Mouse (Mus musculus) kidney, adult 2 months (tissue): ENCODE results near the gene Gm10037. TPM values are rescaled to one million over a fixed set of nuclear protein-coding genes. Genes with fewer than 3 reads are reported as not detected.
"Not testable (repeated sequence)": the region's sequence is repeated elsewhere in the genome, so short reads cannot be mapped to it uniquely, and the experiment has no call there.

Source experiments
- DNase-seq: peaks from one replicate; pipeline ENCODE4 v3.0.0; 2021
- H3K27ac ChIP-seq: fragments of 200-500 bp; 2 replicates; pipeline ENCODE4 v1.5.1; 2012; ENCODE audit warnings: low read depth, low read length, control low read depth, inconsistent platforms; ENCODE audit not compliant: insufficient read depth
- H3K27me3 ChIP-seq: fragments of 200-500 bp; replicated peaks from 2 replicates; pipeline ENCODE4 v1.6.1; 2012; ENCODE audit warnings: mild to moderate bottlenecking, moderate library complexity, low read length, inconsistent platforms; ENCODE audit not compliant: control insufficient read depth, insufficient read depth
- H3K36me3 ChIP-seq: fragments of 200-500 bp; 2 replicates; pipeline ENCODE4 v1.6.1; 2012; ENCODE audit warnings: mild to moderate bottlenecking, moderate library complexity, low read length, inconsistent platforms; ENCODE audit not compliant: control insufficient read depth, insufficient read depth
- H3K4me1 ChIP-seq: fragments of 200-500 bp; 2 replicates; pipeline ENCODE4 v1.6.1; 2011; ENCODE audit warnings: low read length; ENCODE audit not compliant: control insufficient read depth, insufficient read depth
- H3K4me3 ChIP-seq: fragments of 200-500 bp; 2 replicates; pipeline ENCODE4 v1.5.1; 2011; ENCODE audit warnings: mild to moderate bottlenecking, low read depth, low read length, control low read depth; ENCODE audit not compliant: insufficient read depth
- CTCF ChIP-seq: fragments of 200-500 bp; conservative IDR thresholded peaks from 2 replicates; pipeline ENCODE4 v1.5.1; 2011; ENCODE audit warnings: low read depth, mild to moderate bottlenecking, control low read depth, low read length, moderate library complexity, mixed read lengths; ENCODE audit not compliant: insufficient read depth, insufficient read length
- POLR2A ChIP-seq: fragments of 200-500 bp; IDR thresholded peaks from one replicate; pipeline ENCODE4 v1.6.1; 2011; ENCODE audit warnings: low read depth, low read length, control low read depth
- WGBS: fragments of 180-500 bp; shearing (Covaris S2); methylation state at CpG from one replicate; pipeline ENCODE4 v1.1.7; 2018; 5-methylcytosine and 5-hydroxymethylcytosine counted together
- polyA plus RNA-seq: library from polyadenylated mRNA; depleted of rRNA; stranded (reverse); fragments of >200 nt; gene quantifications from 2 replicates; pipeline ENCODE4 v1.2.3, GENCODE M21; 2012

Gene Gm10037
- polyA plus RNA-seq, 1 experiment: 1.9 TPM

- no peak for TF ChIP-seq POLR2A
- TF ChIP-seq CTCF: no peak
- WGBS: 88% methylated on average over 2 of the region's 2 CpGs
- Histone ChIP-seq H3K27me3 (no peaks in the 10 kb centered on the region), H3K4me3 (no peak overlapping the region), H3K4me1 (no peaks in the 10 kb centered on the region), H3K27ac (no peak overlapping the region), H3K36me3 (no peaks in the 10 kb centered on the region)
- no peak for DNase-seq
Measured at GRCm38 (mm10) chr13:67853983-67854382, 23.1 kb downstream of the Gm10037 start.

- Histone ChIP-seq H3K36me3 (no peaks in the 10 kb centered on the region), H3K4me3 (no peak overlapping the region), H3K27ac (no peak overlapping the region), H3K4me1 (no peaks in the 10 kb centered on the region), H3K27me3 (no peaks in the 10 kb centered on the region)
- TF ChIP-seq CTCF: no peak
- TF ChIP-seq POLR2A: no peak
- DNase-seq: no peak
- 17% methylated on average over 1 of the region's 1 CpGs for WGBS
Measured at GRCm38 (mm10) chr13:67857317-67857716, 26.4 kb downstream of the Gm10037 start.

DNA sequence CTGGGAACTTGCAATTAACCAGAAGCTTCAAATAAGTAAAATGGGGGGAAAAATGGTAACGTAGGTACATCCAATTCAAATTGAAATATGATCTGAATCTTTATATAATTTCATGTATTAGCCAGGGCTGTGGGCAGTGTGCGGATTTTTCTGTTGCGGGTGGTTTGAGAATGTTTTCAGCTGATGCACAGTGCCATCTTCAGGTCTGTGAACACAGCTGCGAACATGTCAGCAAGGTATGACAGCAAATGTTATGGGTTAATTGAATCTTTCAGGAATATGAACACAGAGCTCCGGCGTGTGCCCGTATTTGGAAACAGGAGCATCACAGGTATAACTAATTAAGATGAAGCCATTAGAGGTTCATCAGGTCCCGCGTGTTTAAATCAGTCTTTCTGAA is 31.6 kb downstream of the Gm10037 start:
- TF ChIP-seq CTCF (no peak), POLR2A (no peak)
- Histone ChIP-seq H3K4me3 (no peak overlapping the region), H3K4me1 (no peaks in the 10 kb centered on the region), H3K27me3 (no peaks in the 10 kb centered on the region), H3K36me3 (no peaks in the 10 kb centered on the region), H3K27ac (no peak overlapping the region)
- 83% methylated on average over 9 of the region's 9 CpGs for WGBS
- DNase-seq: no peak

DNA sequence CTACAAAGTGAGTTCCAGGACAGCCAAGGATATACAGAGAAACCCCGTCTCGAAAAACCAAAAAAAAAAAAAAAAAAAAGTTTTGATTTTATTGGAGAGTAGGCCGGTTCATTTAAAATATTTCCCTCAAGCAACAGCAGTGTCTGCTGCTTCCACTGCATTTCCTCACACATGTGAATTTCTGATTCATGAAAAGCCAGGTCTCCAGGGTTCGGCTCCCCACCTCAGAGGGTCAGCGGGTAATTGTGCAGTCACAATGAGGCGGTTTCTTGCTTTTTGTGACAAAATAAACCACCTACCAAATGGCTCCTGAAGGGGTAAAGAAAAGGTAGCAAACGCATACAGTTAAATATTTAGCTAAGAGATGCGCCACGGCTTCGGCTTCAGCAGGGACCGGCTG is 32.1 kb downstream of the Gm10037 start, which contains the start of gene BC048507:
Gene BC048507 (plus strand): TSS at position 301 of the 400 bp plus-strand sequence.
- TF ChIP-seq CTCF (no peak), POLR2A (no peak)
- H3K36me3 ChIP-seq: no peaks in the 10 kb centered on the region
- H3K4me1 ChIP-seq: no peaks in the 10 kb centered on the region
- H3K4me3 ChIP-seq: no peak within 1 kb of the TSS
- DNase-seq: no peak
- WGBS: 80% methylated on average over 11 of the region's 11 CpGs
- no peaks in the 10 kb centered on the region for H3K27me3 ChIP-seq
- no peak within 1 kb of the TSS for H3K27ac ChIP-seq

- 67% methylated on average over 5 of the region's 5 CpGs for WGBS
- H3K4me3 ChIP-seq: no peak overlapping the region
- H3K27ac ChIP-seq: no peak overlapping the region
- no peaks in the 10 kb centered on the region for H3K4me1 ChIP-seq
- no peak for TF ChIP-seq POLR2A
- TF ChIP-seq CTCF: no peak
- no peak for DNase-seq
- no peaks in the 10 kb centered on the region for H3K27me3 ChIP-seq
- H3K36me3 ChIP-seq: no peaks in the 10 kb centered on the region
Measured at GRCm38 (mm10) chr13:67864764-67865350, 34.0 kb downstream of the Gm10037 start.

DNA sequence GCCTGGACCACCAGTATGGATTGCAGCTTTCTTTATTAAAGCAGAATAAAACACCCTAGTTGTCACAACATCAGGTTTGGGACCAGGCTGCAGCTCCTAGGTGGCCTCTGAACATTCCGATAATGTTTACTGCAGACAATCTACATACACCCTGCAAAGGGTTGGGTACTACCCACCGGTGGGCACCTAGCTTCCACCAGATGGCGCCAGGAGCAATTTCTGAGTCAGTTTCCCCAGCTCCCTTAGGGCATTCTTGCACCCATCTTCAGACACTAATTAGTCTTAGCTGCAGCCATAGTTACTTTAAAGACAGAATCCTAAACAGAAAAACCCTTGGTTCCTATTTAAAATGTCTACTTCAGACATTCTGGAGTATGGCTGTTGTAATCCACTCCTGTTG is 37.0 kb downstream of the Gm10037 start:
- TF ChIP-seq POLR2A (no peak), CTCF (peak; percentile 37)
- no peaks in the 10 kb centered on the region; the same call in 1 of the 2 replicates for H3K27me3 ChIP-seq
- no peaks in the 10 kb centered on the region for H3K4me1 ChIP-seq
- no peak overlapping the region for H3K4me3 ChIP-seq
- no peak for DNase-seq
- H3K27ac ChIP-seq: no peak overlapping the region
- WGBS: 18% methylated on average over 3 of the region's 3 CpGs
- no peaks in the 10 kb centered on the region for H3K36me3 ChIP-seq

GRCm38 (mm10) chr13:67876049-67876698 is 45.3 kb downstream of the Gm10037 start:
- not testable (repeated sequence) for H3K4me1 ChIP-seq, H3K27me3 ChIP-seq, DNase-seq, H3K27ac ChIP-seq, H3K36me3 ChIP-seq, H3K4me3 ChIP-seq
- WGBS: 25% methylated on average over 9 of the region's 12 CpGs
